Mouse (Mus musculus) forebrain, embryonic 13.5 days (tissue): Measurements from ENCODE around the gene Spaar. TPM values are rescaled to one million over a fixed set of nuclear protein-coding genes. Genes with fewer than 3 reads are reported as not detected.

Experiments
- ATAC-seq: fragments of 200-750 bp; cut with Nextera tagmentation; 2 replicates; pipeline ENCODE4 v1.8.0; 2017
- H3K27ac ChIP-seq: fragments of 300-500 bp; sonication (generic); 2 replicates; pipeline ENCODE4 v1.5.1; 2015; ENCODE audit warnings: inconsistent platforms, mild to moderate bottlenecking, moderate library complexity
- H3K27me3 ChIP-seq: fragments of 300-500 bp; sonication (generic); 2 replicates; pipeline ENCODE4 v1.6.1; 2015; ENCODE audit warnings: mild to moderate bottlenecking, inconsistent platforms
- H3K36me3 ChIP-seq: fragments of 300-500 bp; sonication (generic); 2 replicates; pipeline ENCODE4 v1.6.1; 2015; ENCODE audit warnings: mild to moderate bottlenecking, inconsistent platforms; ENCODE audit not compliant: poor library complexity, severe bottlenecking
- H3K4me1 ChIP-seq: fragments of 300-500 bp; sonication (generic); 2 replicates; pipeline ENCODE4 v1.6.1; 2015; ENCODE audit warnings: inconsistent platforms
- H3K4me2 ChIP-seq: fragments of 300-500 bp; sonication (generic); 2 replicates; pipeline ENCODE4 v1.6.1; 2015; ENCODE audit warnings: inconsistent platforms, mild to moderate bottlenecking, moderate library complexity
- H3K4me3 ChIP-seq: fragments of 300-500 bp; sonication (generic); 2 replicates; pipeline ENCODE4 v1.5.1; 2015; ENCODE audit warnings: mild to moderate bottlenecking, inconsistent platforms
- H3K9ac ChIP-seq: fragments of 300-500 bp; sonication (generic); 2 replicates; pipeline ENCODE4 v1.6.1; 2015; ENCODE audit warnings: mild to moderate bottlenecking, inconsistent platforms
- H3K9me3 ChIP-seq: fragments of 300-500 bp; sonication (generic); replicated peaks from 2 replicates; pipeline ENCODE4 v1.6.1; 2016; ENCODE audit warnings: inconsistent platforms
- WGBS: fragments of 180-500 bp; shearing (Covaris S2); methylation state at CpG from one replicate; pipeline ENCODE4 v1.1.7; 2015; 5-methylcytosine and 5-hydroxymethylcytosine counted together
- polyA plus RNA-seq: library from polyadenylated mRNA; unstranded; fragments of >200 nt; fragmentation: Nextera tagmentation; extraction: Ambion mirVana; gene quantifications from 2 replicates; pipeline ENCODE4 v1.2.1, GENCODE M21; 2015

The Spaar gene
- polyA plus RNA-seq, 1 experiment from 2014 or later = not detected

GRCm38 (mm10) chr4:43732171-43732570, 2.3 kb downstream of the Spaar start:
- 25% methylated on average over 1 of the region's 1 CpGs for WGBS

GRCm38 (mm10) chr4:43733186-43733585, 3.4 kb downstream of the Spaar start:
- 83% methylated on average over 5 of the region's 5 CpGs for WGBS
- Histone ChIP-seq H3K27ac (no peak overlapping the region), H3K9ac (no peak overlapping the region), H3K36me3 (no peaks in the 10 kb centered on the region), H3K4me1 (no peaks in the 10 kb centered on the region), H3K4me2 (no peak overlapping the region), H3K4me3 (no peak overlapping the region), H3K27me3 (no peaks in the 10 kb centered on the region), H3K9me3 (no peaks in the 10 kb centered on the region)
- ATAC-seq = no peak

More at GRCm38 (mm10) chr4:43732171-43732570, 2.3 kb downstream of the Spaar start:
- no peak overlapping the region for H3K4me3 ChIP-seq
- no peaks in the 10 kb centered on the region for H3K9me3 ChIP-seq
- H3K4me2 ChIP-seq = no peak overlapping the region
- no peak overlapping the region for H3K9ac ChIP-seq
- no peaks in the 10 kb centered on the region for H3K27me3 ChIP-seq
- H3K4me1 ChIP-seq = no peaks in the 10 kb centered on the region
- ATAC-seq = no peak
- H3K36me3 ChIP-seq = no peaks in the 10 kb centered on the region
- no peak overlapping the region; the same call in 1 of the 2 replicates for H3K27ac ChIP-seq

GRCm38 (mm10) chr4:43737144-43737543, 7.3 kb downstream of the Spaar start:
- Histone ChIP-seq H3K4me2 (no peak overlapping the region), H3K4me3 (no peak overlapping the region), H3K27me3 (no peaks in the 10 kb centered on the region), H3K27ac (no peak overlapping the region), H3K9ac (no peak overlapping the region), H3K4me1 (no peaks in the 10 kb centered on the region), H3K9me3 (no peaks in the 10 kb centered on the region), H3K36me3 (no peaks in the 10 kb centered on the region)
- WGBS = 64% methylated on average over 6 of the region's 6 CpGs
- no peak for ATAC-seq

GRCm38 (mm10) chr4:43738989-43739674, 9.3 kb downstream of the Spaar start:
- no peak overlapping the region for H3K4me2 ChIP-seq
- no peaks in the 10 kb centered on the region for H3K4me1 ChIP-seq
- no peak for ATAC-seq
- H3K9me3 ChIP-seq = no peaks in the 10 kb centered on the region
- H3K9ac ChIP-seq = no peak overlapping the region
- H3K4me3 ChIP-seq = no peak overlapping the region
- no peaks in the 10 kb centered on the region for H3K36me3 ChIP-seq
- H3K27me3 ChIP-seq = no peaks in the 10 kb centered on the region
- H3K27ac ChIP-seq = no peak overlapping the region
- WGBS = 75% methylated on average over 8 of the region's 8 CpGs

- Histone ChIP-seq H3K4me2 (no peak overlapping the region), H3K9ac (no peak overlapping the region), H3K27me3 (no peaks in the 10 kb centered on the region), H3K27ac (no peak overlapping the region), H3K9me3 (no peaks in the 10 kb centered on the region), H3K4me3 (no peak overlapping the region), H3K36me3 (no peaks in the 10 kb centered on the region), H3K4me1 (no peaks in the 10 kb centered on the region)
- WGBS = 81% methylated on average over 5 of the region's 5 CpGs
- ATAC-seq = no peak
These were observed 11.7 kb downstream of the Spaar start for GRCm38 (mm10) chr4:43741526-43741925.

GRCm38 (mm10) chr4:43742637-43743036, 12.8 kb downstream of the Spaar start:
- no peak for ATAC-seq
- Histone ChIP-seq H3K9ac (no peak overlapping the region), H3K27ac (no peak overlapping the region), H3K9me3 (no peaks in the 10 kb centered on the region), H3K4me3 (no peak overlapping the region), H3K27me3 (no peaks in the 10 kb centered on the region), H3K4me2 (no peak overlapping the region), H3K36me3 (no peaks in the 10 kb centered on the region), H3K4me1 (no peaks in the 10 kb centered on the region)
- 43% methylated on average over 4 of the region's 4 CpGs for WGBS

GRCm38 (mm10) chr4:43743099-43743498, 13.3 kb downstream of the Spaar start:
- no peak overlapping the region for H3K9ac ChIP-seq
- no peaks in the 10 kb centered on the region for H3K27me3 ChIP-seq
- ATAC-seq = no peak
- no peak overlapping the region for H3K4me2 ChIP-seq
- WGBS = 68% methylated on average over 1 of the region's 1 CpGs
- H3K36me3 ChIP-seq = no peaks in the 10 kb centered on the region
- no peak overlapping the region for H3K4me3 ChIP-seq
- no peaks in the 10 kb centered on the region for H3K9me3 ChIP-seq
- H3K27ac ChIP-seq = no peak overlapping the region
- H3K4me1 ChIP-seq = no peaks in the 10 kb centered on the region

- ATAC-seq = no peak
- no peak overlapping the region for H3K4me3 ChIP-seq
- no peaks in the 10 kb centered on the region for H3K27me3 ChIP-seq
- H3K27ac ChIP-seq = no peak overlapping the region
- no peak overlapping the region for H3K9ac ChIP-seq
- no peaks in the 10 kb centered on the region for H3K9me3 ChIP-seq
- WGBS = 14% methylated on average over 6 of the region's 6 CpGs
- H3K36me3 ChIP-seq = no peaks in the 10 kb centered on the region
- H3K4me1 ChIP-seq = no peaks in the 10 kb centered on the region
- no peak overlapping the region for H3K4me2 ChIP-seq
These were observed 15.4 kb downstream of the Spaar start for GRCm38 (mm10) chr4:43745187-43745586.

GRCm38 (mm10) chr4:43757213-43757612, 27.4 kb downstream of the Spaar start:
- H3K27me3 ChIP-seq = no peaks in the 10 kb centered on the region
- H3K27ac ChIP-seq = no peak overlapping the region
- no peaks in the 10 kb centered on the region for H3K36me3 ChIP-seq
- H3K9me3 ChIP-seq = no peaks in the 10 kb centered on the region
- H3K4me1 ChIP-seq = no peaks in the 10 kb centered on the region
- no peak overlapping the region for H3K4me2 ChIP-seq
- ATAC-seq = no peak
- H3K4me3 ChIP-seq = no peak overlapping the region
- no peak overlapping the region for H3K9ac ChIP-seq
- WGBS = 87% methylated on average over 6 of the region's 6 CpGs

GRCm38 (mm10) chr4:43759571-43760418, 30.0 kb downstream of the Spaar start:
- 85% methylated on average over 21 of the region's 21 CpGs for WGBS
- ATAC-seq = no peak
- Histone ChIP-seq H3K9me3 (no peaks in the 10 kb centered on the region; the same call in 1 of the 2 replicates), H3K27me3 (no peaks in the 10 kb centered on the region), H3K36me3 (no peaks in the 10 kb centered on the region), H3K4me1 (no peaks in the 10 kb centered on the region), H3K9ac (no peak overlapping the region), H3K27ac (no peak overlapping the region), H3K4me3 (no peak overlapping the region), H3K4me2 (no peak overlapping the region)

- Histone ChIP-seq H3K27ac (no peak overlapping the region), H3K27me3 (no peaks in the 10 kb centered on the region), H3K36me3 (no peaks in the 10 kb centered on the region), H3K4me1 (no peaks in the 10 kb centered on the region), H3K9me3 (no peaks in the 10 kb centered on the region; the same call in 1 of the 2 replicates), H3K4me2 (no peak overlapping the region), H3K4me3 (no peak overlapping the region), H3K9ac (no peak overlapping the region)
- ATAC-seq = no peak
- WGBS = 78% methylated on average over 10 of the region's 10 CpGs
These were observed 30.6 kb downstream of the Spaar start for GRCm38 (mm10) chr4:43760460-43760859.

GRCm38 (mm10) chr4:43761336-43761735, 31.5 kb downstream of the Spaar start:
- Histone ChIP-seq H3K4me1 (no peaks in the 10 kb centered on the region), H3K4me3 (no peak overlapping the region), H3K9me3 (no peaks in the 10 kb centered on the region; the same call in 1 of the 2 replicates), H3K9ac (no peak overlapping the region), H3K36me3 (no peaks in the 10 kb centered on the region), H3K27me3 (no peaks in the 10 kb centered on the region), H3K4me2 (no peak overlapping the region), H3K27ac (no peak overlapping the region)
- no peak for ATAC-seq
- WGBS = 72% methylated on average over 2 of the region's 2 CpGs
